Mouse (Mus musculus) spleen, adult 2 months (tissue): ENCODE measurements at regions not wholly inside any gene's neighbourhood (a gene's known extent, or its start where the extent isn't known, plus 50 kb on each side); places are given as distances from the start of the nearest gene placed in this dataset.

Source experiments
- DNase-seq, 2 experiments: peaks; one replicate each; pipeline versions ENCODE4 v3.0.0 to v3.0.0-alpha.2; 2012 to 2021; ENCODE audit warnings: low spot score in 2 of 2, low read depth in 1 of 2
- H3K27ac ChIP-seq: fragments of 200-500 bp; 2 replicates; pipeline ENCODE4 v1.5.1; 2012; ENCODE audit warnings: low read length, inconsistent platforms; ENCODE audit not compliant: insufficient read depth
- H3K27me3 ChIP-seq: fragments of 200-500 bp; 2 replicates; pipeline ENCODE4 v1.6.1; 2012; ENCODE audit warnings: mild to moderate bottlenecking, moderate library complexity, low read length, inconsistent platforms; ENCODE audit not compliant: control insufficient read depth, insufficient read depth
- H3K36me3 ChIP-seq: fragments of 200-500 bp; 2 replicates; pipeline ENCODE4 v1.6.1; 2012; ENCODE audit warnings: mild to moderate bottlenecking, low read length, inconsistent platforms; ENCODE audit not compliant: control insufficient read depth, insufficient read depth
- H3K4me1 ChIP-seq: fragments of 200-500 bp; 2 replicates; pipeline ENCODE4 v1.6.1; 2011; ENCODE audit warnings: inconsistent platforms; ENCODE audit not compliant: control insufficient read depth, insufficient read depth, insufficient read length
- H3K4me3 ChIP-seq: fragments of 200-500 bp; 2 replicates; pipeline ENCODE4 v1.5.1; 2011; ENCODE audit warnings: mild to moderate bottlenecking, inconsistent platforms; ENCODE audit not compliant: insufficient read depth, insufficient read length; ENCODE audit errors: extremely low read depth
- CTCF ChIP-seq: fragments of 200-500 bp; IDR thresholded peaks from 2 replicates; pipeline ENCODE4 v1.5.1; 2011; ENCODE audit warnings: mild to moderate bottlenecking, inconsistent platforms; ENCODE audit not compliant: insufficient read depth, insufficient read length, insufficient replicate concordance; ENCODE audit errors: extremely low read depth
- POLR2A ChIP-seq: fragments of 200-500 bp; IDR thresholded peaks from 2 replicates; pipeline ENCODE4 v1.6.1; 2011; ENCODE audit warnings: low read depth, low read length, inconsistent platforms
- WGBS: fragments of 180-500 bp; shearing (Covaris S2); methylation state at CpG from one replicate; pipeline ENCODE4 v1.1.7; 2018; 5-methylcytosine and 5-hydroxymethylcytosine counted together

DNA sequence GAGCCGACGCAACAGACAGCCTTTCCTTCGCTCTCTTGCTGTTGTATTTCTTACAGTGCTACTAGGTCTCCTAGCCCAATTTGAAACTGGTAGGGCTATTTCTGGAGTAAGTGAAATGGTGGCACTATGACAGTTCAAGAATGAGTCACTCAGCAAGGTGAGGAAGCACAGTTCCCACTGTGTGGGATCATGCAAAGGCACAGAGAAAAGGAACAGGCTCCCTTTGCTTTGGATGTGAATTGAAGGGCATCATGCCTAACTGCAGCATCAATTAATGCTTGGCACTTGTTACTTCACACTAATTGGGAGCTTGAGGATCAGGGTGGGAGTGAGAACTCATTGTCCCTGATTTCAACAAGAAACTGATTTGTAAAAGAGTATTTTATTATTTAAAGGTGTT lies 560.8 kb upstream of the Tle4 start:
- no peak for DNase-seq
- Histone ChIP-seq H3K4me1 (no peaks in the 10 kb centered on the region), H3K27me3 (no peaks in the 10 kb centered on the region), H3K27ac (no peak overlapping the region), H3K4me3 (no peak overlapping the region), H3K36me3 (no peaks in the 10 kb centered on the region)
- TF ChIP-seq POLR2A: no peak
- no peak for TF ChIP-seq CTCF
- 96% methylated on average over 3 of the region's 3 CpGs for WGBS

- DNase-seq: no peak
- Histone ChIP-seq H3K36me3 (no peaks in the 10 kb centered on the region), H3K4me1 (no peaks in the 10 kb centered on the region), H3K27me3 (no peaks in the 10 kb centered on the region), H3K4me3 (no peak overlapping the region), H3K27ac (no peak overlapping the region)
- WGBS: 79% methylated on average over 14 of the region's 14 CpGs
- TF ChIP-seq POLR2A (no peak), CTCF (no peak)
These were observed 560.3 kb upstream of the Tle4 start for GRCm38 (mm10) chr19:15158177-15158576.

DNA sequence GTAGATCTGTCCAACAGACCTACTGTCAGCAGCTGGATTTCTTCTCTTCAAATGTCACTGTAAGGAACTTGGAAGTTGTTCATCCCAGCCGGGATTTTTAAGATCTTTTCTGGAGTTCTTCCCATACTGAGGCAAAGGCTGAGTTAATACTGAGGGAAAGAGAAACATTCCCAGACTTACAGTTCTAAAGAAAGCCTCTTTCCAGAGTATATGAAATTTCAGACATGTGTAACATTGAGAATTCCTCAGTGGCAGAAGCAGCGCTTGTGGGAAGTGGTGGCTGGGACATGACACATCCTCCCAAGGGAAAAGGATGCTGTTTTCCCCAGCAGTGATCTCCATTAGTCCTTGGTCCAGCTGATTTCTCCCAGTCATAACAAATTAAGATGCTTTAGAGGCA lies 556.8 kb upstream of the Tle4 start:
- WGBS: 83% methylated on average over 2 of the region's 2 CpGs
- DNase-seq: no peak
- H3K4me1 ChIP-seq: no peaks in the 10 kb centered on the region
- no peak overlapping the region for H3K4me3 ChIP-seq
- no peak for TF ChIP-seq POLR2A
- no peak for TF ChIP-seq CTCF
- H3K27me3 ChIP-seq: no peaks in the 10 kb centered on the region
- H3K36me3 ChIP-seq: no peaks in the 10 kb centered on the region
- no peak overlapping the region for H3K27ac ChIP-seq

DNA sequence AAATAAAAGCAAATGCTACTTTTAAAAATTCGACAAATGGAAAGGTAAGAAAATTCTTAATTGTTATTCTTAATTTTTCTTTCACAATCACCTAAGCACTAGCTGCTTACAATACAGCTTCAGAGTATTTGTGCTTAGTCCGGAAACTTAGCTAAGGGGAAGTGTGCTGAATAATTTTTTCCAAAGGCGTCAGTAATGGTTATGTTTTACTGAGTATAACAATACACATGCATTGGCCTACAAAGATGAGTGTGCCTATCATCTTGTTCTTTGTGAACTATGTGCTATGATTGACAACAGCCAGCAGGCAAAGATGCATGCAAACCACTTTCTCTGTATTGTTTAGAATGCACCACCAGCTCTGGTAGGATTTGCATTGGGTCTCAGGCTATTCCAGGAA lies 548.5 kb upstream of the Tle4 start:
- H3K36me3 ChIP-seq: no peaks in the 10 kb centered on the region
- DNase-seq: no peak
- WGBS: 85% methylated on average over 3 of the region's 3 CpGs
- H3K4me1 ChIP-seq: no peaks in the 10 kb centered on the region
- H3K27ac ChIP-seq: no peak overlapping the region
- H3K27me3 ChIP-seq: no peaks in the 10 kb centered on the region
- H3K4me3 ChIP-seq: no peak overlapping the region
- TF ChIP-seq POLR2A: no peak
- no peak for TF ChIP-seq CTCF

- H3K4me1 ChIP-seq: no peaks in the 10 kb centered on the region
- no peak overlapping the region for H3K27ac ChIP-seq
- no peak overlapping the region for H3K4me3 ChIP-seq
- no peaks in the 10 kb centered on the region for H3K36me3 ChIP-seq
- no peaks in the 10 kb centered on the region for H3K27me3 ChIP-seq
- DNase-seq: no peak
- WGBS: 53% methylated on average over 4 of the region's 4 CpGs
- no peak for TF ChIP-seq POLR2A
- TF ChIP-seq CTCF: no peak
These were observed 529.3 kb upstream of the Tle4 start for GRCm38 (mm10) chr19:15127122-15127521.

DNA sequence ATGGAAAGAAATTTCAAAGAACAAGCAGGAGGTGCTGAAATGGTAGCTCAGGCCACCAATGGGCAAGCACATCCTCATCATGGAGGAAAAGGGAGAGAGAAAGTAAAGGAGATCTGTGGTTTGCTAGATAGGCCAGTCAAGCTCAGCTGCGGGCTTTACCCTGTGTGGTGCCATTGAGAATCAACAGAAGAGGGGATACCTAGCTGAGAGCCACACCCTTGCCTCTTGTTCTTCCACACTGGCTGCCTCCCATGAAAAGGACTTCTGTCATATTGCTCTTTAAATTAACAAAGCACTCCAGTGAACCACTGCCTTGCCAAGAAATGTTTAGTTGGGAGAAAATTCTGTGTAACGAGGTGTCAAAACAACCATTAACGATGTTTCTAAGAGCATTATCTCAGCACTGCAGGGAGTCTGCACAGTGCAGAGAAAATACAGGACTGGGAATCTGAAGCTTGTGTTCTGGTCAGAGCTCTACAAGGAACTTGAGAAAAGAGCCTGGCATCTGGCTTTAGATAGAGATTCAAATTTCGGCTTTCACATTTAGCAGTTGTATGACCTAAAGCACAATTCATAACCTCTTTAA lies 510.7 kb upstream of the Tle4 start:
- Histone ChIP-seq H3K4me1 (no peaks in the 10 kb centered on the region), H3K36me3 (no peaks in the 10 kb centered on the region), H3K27ac (no peak overlapping the region), H3K27me3 (no peaks in the 10 kb centered on the region), H3K4me3 (no peak overlapping the region)
- 85% methylated on average over 4 of the region's 4 CpGs for WGBS
- TF ChIP-seq POLR2A (no peak), CTCF (no peak)
- no peak for DNase-seq

GRCm38 (mm10) chr19:15095054-15095453 lies 497.2 kb upstream of the Tle4 start:
- WGBS: 3% methylated on average over 1 of the region's 1 CpGs
- H3K36me3 ChIP-seq: no peaks in the 10 kb centered on the region
- H3K4me3 ChIP-seq: no peak overlapping the region
- H3K27ac ChIP-seq: no peak overlapping the region
- H3K4me1 ChIP-seq: no peaks in the 10 kb centered on the region
- no peak for TF ChIP-seq CTCF
- no peak for DNase-seq
- H3K27me3 ChIP-seq: no peaks in the 10 kb centered on the region
